Comparison of ENCODE assay signal across 12 mouse cellular contexts in the genomic region with DNA sequence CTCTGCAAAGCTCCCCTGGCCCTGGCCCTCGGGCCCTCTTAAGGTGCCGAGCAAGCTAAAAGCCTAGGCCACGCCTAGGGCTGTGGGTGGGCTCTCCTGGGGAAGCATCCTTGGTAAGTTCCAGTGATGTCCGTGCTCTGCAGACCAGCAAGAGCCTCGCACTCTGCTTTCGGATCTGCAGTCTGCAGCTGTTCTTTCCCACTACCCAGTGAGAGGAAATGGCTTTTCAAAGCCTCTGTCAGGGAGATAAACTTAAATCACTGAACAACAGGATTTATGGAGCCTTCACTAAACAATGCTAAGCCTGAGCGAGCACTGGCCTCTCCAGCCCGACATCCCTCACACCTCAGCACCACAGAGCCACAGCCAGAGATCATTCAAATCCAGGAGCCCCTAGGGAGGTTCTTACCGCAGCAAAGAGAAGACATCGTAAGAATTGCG.
A peak's percentile ranks its signal among the peaks of the same experiment; 100 is the strongest.
DNase-seq lines count a peak whose midpoint lies in the region; ATAC-seq and TF ChIP-seq lines count a peak whose summit lies in the region.
"Had no signal": no experiment of that assay in that cellular context is flagged by ENCODE, and none has a peak within 500 bp of the region (broad histone marks: within the 10 kb centered on the region; RNA-seq: fewer than 3 reads in every experiment).

No protein-coding gene starts in this region.

- peak overlapping the region; percentile 3; the same call in 1 of the 2 replicates for H3K9ac ChIP-seq in forebrain, embryonic 11.5 days (ENCODE audit: low read length)
- H3K9ac ChIP-seq in forebrain, postnatal 0 days = no peak overlapping the region
- H3K9ac ChIP-seq in midbrain, embryonic 16.5 days (ENCODE audit: low read depth, low read length) = no peak overlapping the region
- no peak overlapping the region for H3K9ac ChIP-seq in stomach, embryonic 15.5 days

- H3K4me1 ChIP-seq in forebrain, embryonic 11.5 days (replicated peaks; ENCODE audit: control insufficient read depth, insufficient read depth, low read length) = peaks cover 5% of the 10 kb centered on the region
- no peaks in the 10 kb centered on the region for H3K4me1 ChIP-seq in forebrain, postnatal 0 days (ENCODE audit: insufficient read depth)
- peaks cover 18% of the 10 kb centered on the region for H3K4me1 ChIP-seq in midbrain, embryonic 10.5 days
- 0 out of 2 replicates have a peak, but pooled peaks cover 2% of the 10 kb centered on the region for H3K4me1 ChIP-seq in midbrain, embryonic 16.5 days (ENCODE audit: control insufficient read depth, insufficient read depth, low read length)
- H3K4me1 ChIP-seq in stomach, embryonic 15.5 days = peaks cover 12% of the 10 kb centered on the region

- H3K27me3 ChIP-seq in forebrain, embryonic 11.5 days (ENCODE audit: control insufficient read depth, insufficient read depth, low read length) = no peaks in the 10 kb centered on the region
- no peaks in the 10 kb centered on the region for H3K27me3 ChIP-seq in forebrain, postnatal 0 days (ENCODE audit: insufficient read depth, low read length)
- no peaks in the 10 kb centered on the region for H3K27me3 ChIP-seq in midbrain, embryonic 10.5 days (ENCODE audit: low read depth, poor library complexity, severe bottlenecking)
- H3K27me3 ChIP-seq in midbrain, embryonic 16.5 days (ENCODE audit: control insufficient read depth, insufficient read depth, low read depth, low read length) = no peaks in the 10 kb centered on the region
- H3K27me3 ChIP-seq in stomach, embryonic 15.5 days (replicated peaks) = no peaks in the 10 kb centered on the region

- DNase-seq in forebrain, embryonic 11.5 days (ENCODE audit: low spot score) = no peak
- no peak for DNase-seq in forebrain, postnatal 0 days
- DNase-seq in midbrain, embryonic 10.5 days (ENCODE audit: low spot score) = peak; percentile 28
- peak; percentile 39 for DNase-seq in kidney, postnatal 10 days
- DNase-seq in spleen, postnatal 36 days (ENCODE audit: low spot score in 2 of 2) = no peak
- DNase-seq in layer of hippocampus, postnatal 10 days (ENCODE audit: low spot score in 2 of 2) = no peak
- DNase-seq: cerebellum, adult 9-10 months; gastrocnemius, adult 2 months; lung, postnatal 10 days; thymus, adult 2 months had no signal

- no peak for TF ChIP-seq CTCF in forebrain, postnatal 0 days (IDR thresholded peaks at IDR 0.05; ENCODE audit: low read depth)

- H3K27ac ChIP-seq in forebrain, embryonic 11.5 days (ENCODE audit: low read depth, low read length) = no peak overlapping the region
- H3K27ac ChIP-seq in forebrain, postnatal 0 days (ENCODE audit: low read depth, low read length) = no peak overlapping the region
- H3K27ac ChIP-seq in midbrain, embryonic 10.5 days (replicated peaks) = peak overlapping the region; percentile 59; the same call in 1 of the 2 replicates
- H3K27ac ChIP-seq in midbrain, embryonic 16.5 days (ENCODE audit: low read length) = no peak overlapping the region
- H3K27ac ChIP-seq in stomach, embryonic 15.5 days = peak overlapping the region; percentile 26; the same call in 1 of the 2 replicates
- H3K27ac ChIP-seq: gastrocnemius, adult 2 months had no signal

- H3K36me3 ChIP-seq in forebrain, embryonic 11.5 days (ENCODE audit: control insufficient read depth, insufficient read depth, low read length) = no peaks in the 10 kb centered on the region
- no peaks in the 10 kb centered on the region; the same call in 1 of the 2 replicates for H3K36me3 ChIP-seq in forebrain, postnatal 0 days (ENCODE audit: insufficient read depth)
- no peaks in the 10 kb centered on the region for H3K36me3 ChIP-seq in midbrain, embryonic 10.5 days
- no peaks in the 10 kb centered on the region for H3K36me3 ChIP-seq in midbrain, embryonic 16.5 days (ENCODE audit: control insufficient read depth, insufficient read depth, low read length)
- no peaks in the 10 kb centered on the region for H3K36me3 ChIP-seq in stomach, embryonic 15.5 days

- no peak overlapping the region for H3K4me3 ChIP-seq in forebrain, embryonic 11.5 days (ENCODE audit: low read depth, low read length)
- no peak overlapping the region for H3K4me3 ChIP-seq in forebrain, postnatal 0 days (ENCODE audit: low read depth, low read length)
- H3K4me3 ChIP-seq in midbrain, embryonic 10.5 days = no peak overlapping the region
- H3K4me3 ChIP-seq in midbrain, embryonic 16.5 days (ENCODE audit: low read depth, low read length) = no peak overlapping the region
- no peak overlapping the region for H3K4me3 ChIP-seq in stomach, embryonic 15.5 days (replicated peaks)
- H3K4me3 ChIP-seq: gastrocnemius, adult 2 months had no signal

- H3K4me2 ChIP-seq in forebrain, embryonic 11.5 days (ENCODE audit: low read depth, low read length, severe bottlenecking) = no peak overlapping the region
- no peak overlapping the region for H3K4me2 ChIP-seq in forebrain, postnatal 0 days (ENCODE audit: low read depth)
- no peak overlapping the region for H3K4me2 ChIP-seq in midbrain, embryonic 16.5 days (ENCODE audit: low read length)
- 0 out of 2 replicates have a peak overlapping the region, but pooled peaks have one; percentile 2 for H3K4me2 ChIP-seq in stomach, embryonic 15.5 days

- WGBS in forebrain, embryonic 11.5 days = 7% methylated on average over 11 of the region's 11 CpGs
- 17% methylated on average over 11 of the region's 11 CpGs for WGBS in forebrain, postnatal 0 days
- 5% methylated on average over 11 of the region's 11 CpGs for WGBS in midbrain, embryonic 10.5 days
- 7% methylated on average over 11 of the region's 11 CpGs for WGBS in midbrain, embryonic 16.5 days
- WGBS in stomach, embryonic 15.5 days = 17% methylated on average over 11 of the region's 11 CpGs

- no peak for ATAC-seq in forebrain, embryonic 11.5 days (replicated peaks; ENCODE audit: low FRiP score)
- no peak for ATAC-seq in forebrain, postnatal 0 days
- no peak for ATAC-seq in midbrain, embryonic 16.5 days
- ATAC-seq in stomach, embryonic 15.5 days (ENCODE audit: insufficient read depth, low FRiP score, low read depth) = peak; percentile 35; the same call in 1 of the 2 replicates

- no peaks in the 10 kb centered on the region for H3K9me3 ChIP-seq in forebrain, embryonic 11.5 days (ENCODE audit: control insufficient read depth, low read length)
- no peaks in the 10 kb centered on the region for H3K9me3 ChIP-seq in forebrain, postnatal 0 days (ENCODE audit: low read length)
- H3K9me3 ChIP-seq in midbrain, embryonic 10.5 days (replicated peaks) = no peaks in the 10 kb centered on the region
- no peaks in the 10 kb centered on the region for H3K9me3 ChIP-seq in midbrain, embryonic 16.5 days (replicated peaks; ENCODE audit: control insufficient read depth, low read length, poor library complexity, severe bottlenecking)
- no peaks in the 10 kb centered on the region for H3K9me3 ChIP-seq in stomach, embryonic 15.5 days

Comparison
In these comparisons a context has a peak if more than half of its experiments do, and no peak if none do; other contexts are left out.
1. H3K27ac ChIP-seq: peak in midbrain, embryonic 10.5 days (single experiment) and stomach, embryonic 15.5 days (single experiment); none in forebrain, embryonic 11.5 days (single experiment), forebrain, postnatal 0 days (single experiment) and midbrain, embryonic 16.5 days (single experiment).
2. DNase-seq: peak in midbrain, embryonic 10.5 days (single experiment) and kidney, postnatal 10 days (single experiment); none in forebrain, embryonic 11.5 days (single experiment), forebrain, postnatal 0 days (single experiment), spleen, postnatal 36 days (0 of 2) and layer of hippocampus, postnatal 10 days (0 of 2).